Mouse (Mus musculus): ENCODE results near the gene Gpx2.

The Gpx2 gene

DNA sequence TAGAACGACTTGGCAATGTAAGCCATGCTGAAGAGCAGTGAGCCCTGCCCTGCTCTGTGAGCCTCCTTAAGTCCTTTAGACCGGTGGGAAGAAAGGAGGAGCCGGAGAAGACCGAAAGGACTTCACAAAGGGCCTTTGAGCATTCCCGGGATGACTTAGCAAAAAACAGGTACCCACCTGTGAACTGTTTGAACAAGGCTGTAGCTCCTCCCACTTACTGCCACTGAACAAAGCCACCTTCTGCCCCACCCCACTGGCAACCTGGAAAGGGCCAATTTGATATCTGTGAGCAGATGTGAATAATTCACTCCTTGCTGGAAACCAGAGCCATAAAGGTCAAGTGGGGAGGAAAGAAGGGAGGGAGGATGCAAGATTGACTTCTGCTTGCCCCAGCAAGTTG lies at the start of gene Gpx2:
Gene Gpx2, minus strand, starts transcription at position 205 of the 400 bp plus-strand sequence.
- no peak for DNase-seq

DNA sequence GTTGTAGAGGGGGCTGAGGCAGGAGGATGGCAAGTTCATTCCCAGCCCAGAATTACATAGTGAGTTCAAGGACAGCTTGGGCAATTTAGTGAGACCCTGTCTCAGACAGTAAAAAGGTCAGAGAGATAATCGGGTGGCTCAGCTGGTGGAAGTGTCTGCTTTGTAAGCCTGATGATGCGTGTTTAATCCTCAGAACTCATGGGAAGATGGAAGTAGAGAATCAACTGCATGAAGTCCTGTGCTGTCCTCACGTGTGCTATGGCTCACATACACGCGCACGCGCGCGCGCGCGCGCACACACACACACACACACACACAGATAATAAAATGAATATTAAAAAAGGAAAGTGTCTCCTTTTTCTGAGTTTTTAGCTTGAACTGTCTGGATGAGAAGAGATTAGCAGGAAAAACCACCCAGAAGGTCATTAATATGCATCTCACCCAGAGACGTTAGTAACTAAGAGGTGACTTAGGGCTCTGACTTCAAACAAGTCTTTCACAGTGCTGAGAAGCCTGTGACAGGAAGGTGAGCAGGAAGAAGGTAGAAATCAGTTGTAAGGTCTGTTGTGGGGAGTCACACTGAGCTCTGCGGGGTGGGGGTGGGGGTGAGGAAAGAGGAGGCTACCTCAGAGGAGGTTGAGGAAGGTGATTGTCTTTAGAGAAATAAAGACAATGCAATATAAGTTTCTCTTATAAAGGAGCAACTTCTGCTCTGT lies 49.1 kb upstream of the Gpx2 start:
- no peak for DNase-seq

DNA sequence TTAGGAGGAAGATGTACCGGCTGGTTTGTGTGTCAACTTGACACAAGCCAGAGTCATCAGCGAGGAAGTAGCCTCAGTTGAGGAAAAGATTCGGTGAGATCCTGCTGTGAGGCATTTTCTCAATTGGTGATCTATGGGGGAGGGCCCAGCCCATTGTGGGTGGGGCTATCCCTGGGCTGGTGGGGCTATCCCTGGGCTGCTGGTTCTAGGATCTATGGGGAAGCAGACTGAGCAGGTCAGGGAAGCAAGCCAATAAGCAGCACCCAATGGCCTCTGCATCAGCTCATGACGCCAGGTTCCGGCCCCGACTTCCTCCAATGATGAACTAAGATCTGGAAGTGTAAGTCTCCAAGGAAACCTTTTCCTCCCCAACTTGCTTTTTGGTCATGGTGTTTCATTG lies 44.7 kb upstream of the Gpx2 start:
- DNase-seq, result no peak

DNA sequence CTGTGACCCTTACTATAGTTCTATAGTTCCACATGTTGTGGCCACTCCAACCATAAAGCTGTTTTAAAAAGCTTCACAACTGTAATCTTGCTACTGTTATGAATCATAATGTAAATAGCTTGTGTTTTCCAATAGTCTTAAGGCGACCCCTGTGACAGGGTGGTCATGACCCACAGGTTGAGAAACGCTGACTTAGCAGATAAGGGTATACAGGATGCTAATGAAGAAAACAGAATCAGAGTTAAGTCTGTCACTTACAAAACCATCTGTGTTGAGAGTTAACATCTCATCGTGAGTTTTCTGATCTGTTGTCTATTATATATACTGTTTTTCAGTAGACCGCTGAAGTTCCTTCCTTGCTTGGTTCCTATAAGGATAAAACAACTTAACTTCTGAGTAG lies 43.9 kb upstream of the Gpx2 start:
- DNase-seq, result no peak

DNA sequence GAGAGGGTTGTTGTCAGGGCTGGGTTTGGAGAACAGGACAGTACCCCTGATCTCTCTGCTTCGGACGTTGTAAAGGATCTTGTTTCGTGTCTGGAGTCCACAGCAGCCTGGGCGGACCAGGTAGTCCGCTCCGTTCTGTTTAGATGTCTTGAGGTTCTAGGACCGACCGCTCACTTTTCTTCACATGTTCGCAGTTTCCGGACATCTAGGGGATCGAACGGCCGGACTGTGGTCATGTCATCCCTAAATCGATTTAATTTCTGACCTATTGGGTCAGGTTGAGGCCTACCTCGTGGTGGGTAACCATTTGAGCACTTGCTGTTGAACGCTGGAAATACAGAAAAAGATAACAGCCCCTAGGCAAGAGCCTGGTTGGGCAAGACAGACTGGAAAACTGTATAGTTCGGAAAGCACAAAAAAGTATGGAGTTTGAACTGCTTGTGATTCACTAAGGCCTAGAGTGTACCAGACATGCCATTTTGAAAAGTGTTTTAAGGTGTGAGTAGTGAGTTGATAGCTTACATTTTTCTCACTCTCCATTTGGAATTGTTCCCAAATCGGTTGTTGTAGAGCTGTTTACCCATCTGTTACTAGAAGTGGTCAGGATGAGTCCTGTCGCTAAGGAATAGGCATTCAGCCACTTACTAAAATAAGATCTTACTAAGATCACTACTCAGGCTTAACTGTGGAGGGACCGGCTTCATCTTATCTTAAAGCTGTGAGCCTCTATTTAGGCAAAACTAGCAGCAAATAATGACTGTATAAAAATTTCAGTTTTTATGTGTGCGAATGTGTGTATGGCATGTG lies 42.7 kb upstream of the Gpx2 start:
- DNase-seq, result no peak

DNA sequence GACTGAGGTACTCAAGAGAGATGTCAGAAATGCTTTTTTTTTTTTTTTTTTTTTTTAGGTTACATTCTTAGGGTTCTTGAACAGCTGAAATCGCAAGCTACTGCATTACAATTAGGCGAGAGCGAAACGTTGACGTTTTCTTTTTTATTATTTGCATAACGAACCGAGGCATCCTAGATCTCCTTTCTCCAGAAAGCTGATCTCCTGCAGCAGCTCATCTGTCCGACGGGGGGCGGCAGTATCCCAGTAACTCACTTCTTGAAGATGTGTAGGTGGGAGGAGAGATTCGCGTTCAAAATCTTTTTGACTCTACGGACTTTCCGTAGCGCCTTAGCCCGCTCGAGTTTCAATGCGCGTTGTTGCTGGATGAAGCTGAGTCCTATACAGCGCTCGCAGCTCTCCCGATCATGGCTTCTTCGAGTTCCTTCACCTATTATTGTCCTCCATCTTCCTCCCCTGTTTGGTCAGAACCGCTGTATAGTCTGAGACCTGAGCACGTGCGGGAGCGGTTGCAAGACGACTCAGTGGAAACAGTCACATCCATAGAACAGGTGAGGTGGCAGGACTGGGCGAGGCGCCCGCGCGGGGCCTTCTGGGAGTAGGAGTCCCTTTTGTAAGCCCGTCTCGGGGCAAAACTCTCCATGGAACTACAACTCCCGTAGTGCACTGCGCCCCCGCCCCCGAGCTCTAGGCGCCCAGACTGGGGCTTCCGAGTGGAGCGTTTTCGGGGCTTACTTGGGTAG lies 41.9 kb upstream of the Gpx2 start:
- peak; percentile 96 to 98 for DNase-seq

DNA sequence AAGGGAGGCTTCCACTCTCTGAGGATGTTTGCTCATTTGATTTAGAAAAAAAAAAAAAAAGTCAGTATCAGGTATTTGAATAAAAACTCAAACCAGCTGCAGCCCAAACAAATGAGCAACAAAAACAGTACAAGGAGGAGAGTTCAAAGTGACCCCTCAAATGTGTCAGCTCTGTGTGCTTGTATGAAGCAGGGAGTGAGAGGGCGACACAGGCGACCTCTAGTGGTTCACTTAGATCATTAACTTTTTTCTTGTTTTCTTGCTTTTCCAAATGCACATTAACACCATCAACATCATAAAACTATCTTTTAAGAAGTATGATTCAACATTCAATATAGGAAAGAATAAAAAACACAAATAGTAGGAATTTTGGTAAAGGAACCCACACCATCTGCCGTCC lies 37.4 kb upstream of the Gpx2 start:
- DNase-seq, result peak in 1 of 2 experiments; percentile 38

DNA sequence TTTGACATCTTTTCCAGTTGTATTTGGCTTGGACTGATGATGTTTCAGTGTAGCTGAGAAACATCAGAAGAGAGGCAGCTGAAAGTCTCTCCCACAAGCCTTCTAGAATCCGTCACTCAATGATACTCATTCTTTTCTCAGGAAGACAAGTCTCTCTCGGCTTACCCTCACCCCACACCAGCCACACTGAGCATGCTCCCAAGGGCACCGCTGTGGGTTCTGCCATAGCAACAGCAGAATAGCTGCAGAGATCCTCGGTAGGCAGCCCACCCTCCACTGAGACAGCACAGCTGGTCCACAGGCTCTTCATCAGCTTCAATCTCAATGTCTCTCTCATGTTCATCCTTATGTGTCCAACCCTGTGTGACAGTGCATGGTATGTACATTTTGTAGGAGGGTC lies 29.9 kb upstream of the Gpx2 start:
- DNase-seq, result no peak

DNA sequence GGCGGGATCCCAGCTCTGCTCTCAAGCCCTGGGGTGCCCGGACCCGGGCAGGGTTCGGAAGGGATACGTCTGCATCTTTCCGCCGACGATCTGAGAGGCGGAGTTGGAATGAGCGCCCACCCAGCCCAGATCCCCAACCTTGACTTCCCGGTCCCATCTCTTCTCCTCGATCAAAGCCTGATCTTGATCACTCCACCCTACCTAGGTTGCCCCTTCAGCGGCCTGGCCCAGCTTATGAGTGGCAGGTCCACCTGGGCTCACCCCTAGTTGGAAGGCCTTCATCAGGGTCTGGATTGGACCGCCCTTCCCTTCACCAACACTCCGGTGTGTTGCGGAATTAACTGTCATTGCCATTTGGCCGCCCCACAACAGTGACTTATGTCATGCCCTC lies 27.3 kb upstream of the Gpx2 start, which contains the start of gene Rab15:
Gene Rab15, minus strand, starts transcription at position 258 of the 391 bp plus-strand sequence.
- peak in 1 of 2 experiments; percentile 34 for DNase-seq

DNA sequence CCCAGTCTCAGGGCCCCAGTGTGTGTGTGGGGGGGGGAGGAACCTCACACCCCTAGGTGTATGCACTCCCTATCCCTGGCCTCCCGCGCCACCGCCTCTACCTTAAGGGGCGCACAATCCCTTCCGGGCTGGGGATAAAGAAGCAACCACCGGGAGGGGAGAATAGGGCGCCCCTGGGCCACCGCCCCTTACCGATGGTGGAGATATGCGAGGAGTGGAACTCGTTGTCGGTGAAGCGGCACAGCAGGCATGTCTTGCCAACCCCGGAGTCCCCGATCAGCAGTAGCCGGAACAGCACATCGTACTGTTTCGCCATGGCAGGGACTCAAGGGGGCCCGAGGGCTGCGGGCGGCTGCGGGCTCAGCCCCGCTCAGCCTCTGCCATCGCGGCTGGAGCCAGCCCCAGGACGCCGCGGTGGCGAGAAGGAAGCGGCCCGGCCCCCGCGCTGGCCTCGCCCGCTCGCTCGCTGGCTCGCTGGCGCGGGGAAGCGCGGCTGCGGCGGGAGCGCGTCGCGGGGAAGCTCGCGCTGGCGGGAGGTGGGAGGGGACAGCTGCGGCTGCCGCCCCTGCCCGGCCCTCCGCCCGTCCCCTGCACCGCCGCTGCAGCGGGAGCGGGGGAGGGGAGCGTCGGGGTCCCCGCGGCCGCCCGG lies 26.8 kb upstream of the Gpx2 start:
- peak; percentile 40 to 58 for DNase-seq

DNA sequence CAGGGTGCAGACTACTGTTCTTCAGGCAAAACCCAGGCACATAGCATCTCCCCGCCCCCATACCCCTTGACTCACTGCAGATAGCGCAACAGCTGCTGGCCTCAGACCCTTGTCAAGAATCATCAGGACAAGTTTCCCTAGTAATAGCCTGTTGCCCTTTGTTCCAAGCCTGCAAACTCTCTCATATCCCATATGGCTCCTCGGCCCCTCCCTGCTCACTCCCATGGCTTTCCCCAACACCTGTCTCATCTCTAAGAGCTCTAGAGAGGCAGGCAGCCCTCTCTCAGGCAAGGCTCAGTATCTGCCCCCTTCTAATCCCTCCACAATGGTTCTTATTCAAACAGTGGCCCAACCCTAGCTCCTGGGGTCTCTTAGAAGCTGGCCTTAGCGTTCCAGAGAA lies 25.3 kb upstream of the Gpx2 start:
- DNase-seq, result no peak

DNA sequence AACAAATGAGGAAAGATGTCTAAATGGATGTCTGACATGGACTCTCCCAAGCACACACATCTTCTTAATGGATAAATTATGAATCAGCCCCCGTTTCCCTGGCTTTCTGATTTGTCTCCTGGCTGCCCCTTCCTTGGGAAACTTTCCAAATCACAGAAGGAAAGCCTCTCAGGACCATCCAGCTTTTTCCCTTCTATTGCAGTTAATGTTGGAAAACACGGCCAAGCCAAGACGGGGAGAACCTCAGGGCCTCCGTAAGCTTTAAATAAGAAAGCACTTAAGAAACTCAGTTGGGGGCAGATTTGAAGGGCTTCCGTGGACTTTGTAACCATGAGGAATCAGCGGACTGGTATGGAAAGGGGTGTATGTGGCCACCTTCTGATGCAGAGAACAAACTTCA lies 24.5 kb upstream of the Gpx2 start:
- DNase-seq, result no peak

DNA sequence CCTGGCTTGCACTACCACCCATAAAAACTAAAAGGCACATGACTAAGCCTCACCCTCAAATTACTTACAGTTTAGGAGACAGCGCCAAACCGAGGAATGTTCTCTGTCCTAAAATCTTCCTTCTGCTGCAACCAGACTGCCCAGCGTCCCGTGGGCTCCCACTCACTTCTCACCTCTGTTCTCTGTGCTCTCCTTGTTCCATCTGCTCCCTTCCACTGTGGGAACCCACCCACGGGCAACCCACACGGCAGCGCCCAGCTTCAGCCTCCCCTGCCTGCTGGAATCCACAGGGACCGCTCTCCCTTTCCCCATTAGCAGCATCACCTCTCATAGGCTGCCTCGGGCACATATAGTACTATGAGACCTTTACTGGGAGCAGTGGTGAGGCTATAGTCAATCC lies 23.6 kb upstream of the Gpx2 start:
- DNase-seq, result no peak

DNA sequence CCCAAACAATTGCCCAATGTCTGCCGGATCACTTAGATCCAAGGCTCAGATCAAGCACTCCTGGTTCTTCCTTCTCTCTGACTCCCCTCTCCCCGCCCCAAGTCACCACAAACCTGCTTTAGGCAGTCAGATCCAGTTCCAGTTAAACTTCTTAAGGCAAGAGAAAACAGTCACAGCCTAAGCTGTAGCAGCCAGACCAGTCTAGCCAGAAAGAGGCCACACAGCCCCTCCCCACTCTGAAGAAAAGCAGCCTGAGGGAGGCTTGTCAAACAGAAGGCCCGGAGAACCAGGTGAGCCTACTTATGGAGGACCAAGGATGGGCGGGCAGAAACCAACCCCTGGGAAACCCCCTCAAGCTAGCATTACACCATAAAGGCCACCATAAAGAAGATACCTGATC lies 22.8 kb upstream of the Gpx2 start:
- peak; percentile 56 to 67 for DNase-seq

DNA sequence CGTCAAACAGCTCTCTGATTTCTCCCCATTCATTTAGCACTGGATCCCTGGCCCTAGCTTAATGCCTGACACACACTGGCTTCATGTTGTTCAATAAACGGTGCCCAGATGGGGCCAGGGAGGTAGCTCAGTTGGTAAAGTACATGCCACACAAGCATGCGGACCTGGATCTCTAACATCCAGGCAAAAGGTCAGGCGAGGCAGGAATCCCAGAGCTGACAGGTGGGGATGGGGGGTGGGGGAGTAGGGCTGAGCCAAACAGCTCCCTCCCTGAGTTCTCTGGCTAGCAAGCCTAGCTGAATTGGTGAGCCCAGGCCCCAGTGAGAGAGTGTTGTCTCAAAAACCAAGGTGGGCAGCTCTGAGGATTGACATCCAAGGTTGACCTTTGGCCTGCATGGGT lies 21.8 kb upstream of the Gpx2 start:
- no peak for DNase-seq

DNA sequence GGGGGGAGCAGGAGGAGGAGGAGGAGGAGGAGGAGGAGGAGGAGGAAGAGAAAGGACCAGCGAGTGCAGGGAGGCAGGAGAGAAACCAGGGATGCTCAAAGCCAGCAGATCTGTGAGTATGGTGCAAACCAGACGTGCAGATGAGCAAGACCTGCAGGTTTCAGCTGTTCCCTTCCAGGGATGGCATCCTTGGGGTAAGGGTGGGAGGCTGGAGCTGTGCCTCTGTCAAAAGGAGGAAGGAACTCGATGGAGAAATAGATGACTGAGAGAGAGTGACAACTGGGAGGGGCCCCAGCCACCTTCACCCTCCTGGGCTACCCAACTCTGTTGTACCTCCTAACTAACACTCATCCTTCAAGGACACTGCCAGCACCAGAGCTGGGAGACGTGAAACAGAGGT lies 21.4 kb upstream of the Gpx2 start:
- no peak for DNase-seq

DNA sequence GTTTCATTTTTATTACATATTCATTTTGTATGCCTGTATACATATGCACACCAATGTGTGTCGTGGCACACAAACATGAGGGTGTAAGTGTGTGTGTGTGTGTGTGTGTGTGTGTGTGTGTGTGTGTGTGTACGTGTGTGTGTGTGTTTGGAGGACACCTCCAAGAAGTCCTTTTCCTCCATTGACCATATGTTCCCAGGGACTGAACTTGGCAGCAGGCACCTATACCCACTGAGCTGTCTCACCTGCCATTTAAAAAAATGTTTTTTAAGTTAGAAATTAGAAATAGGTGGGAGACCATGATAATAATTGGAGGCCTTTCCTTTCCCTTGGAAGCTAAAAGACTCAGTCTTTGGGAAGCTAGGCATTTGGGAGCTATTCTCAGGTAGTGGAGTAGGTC lies 18.8 kb upstream of the Gpx2 start:
- no peak for DNase-seq

DNA sequence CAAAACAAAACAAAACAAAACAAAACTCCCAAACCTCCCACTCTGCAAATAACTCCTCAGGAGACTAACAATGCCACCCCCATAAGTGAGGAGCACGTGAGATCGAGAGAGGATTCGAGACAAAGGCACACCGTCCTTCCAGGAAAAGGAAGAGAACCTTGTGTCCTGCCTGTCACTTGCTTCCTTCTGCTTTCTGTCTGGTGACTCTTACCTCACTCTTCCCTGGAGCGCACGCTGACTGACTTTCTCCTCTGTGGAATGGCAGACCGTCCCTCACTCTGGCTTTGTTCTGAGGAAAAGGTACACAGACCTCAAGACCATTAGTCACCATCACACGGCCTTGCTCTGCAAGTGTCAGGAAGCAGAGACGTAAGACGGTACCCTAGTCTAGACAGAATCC lies 18.2 kb upstream of the Gpx2 start:
- no peak for DNase-seq

DNA sequence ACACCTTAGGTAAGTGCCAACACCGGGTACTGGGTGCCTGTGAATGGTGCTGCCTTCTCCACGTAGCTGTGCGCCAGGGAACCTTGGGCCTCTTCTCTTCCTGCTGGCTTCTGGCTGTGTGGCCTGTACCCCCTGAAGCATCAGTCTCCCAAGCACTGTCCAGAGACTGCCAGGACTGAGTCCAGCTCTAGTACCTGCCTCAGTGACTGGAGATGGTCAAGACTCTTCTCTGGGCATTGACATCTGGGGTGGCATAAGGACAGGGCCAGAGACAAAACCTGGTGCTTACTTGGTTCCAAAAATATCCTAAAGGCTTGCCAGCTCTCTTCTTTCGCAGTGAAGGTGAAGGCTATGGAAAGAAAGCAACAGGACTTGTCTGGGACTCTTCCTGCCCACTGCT lies 15.7 kb upstream of the Gpx2 start:
- DNase-seq, result no peak

DNA sequence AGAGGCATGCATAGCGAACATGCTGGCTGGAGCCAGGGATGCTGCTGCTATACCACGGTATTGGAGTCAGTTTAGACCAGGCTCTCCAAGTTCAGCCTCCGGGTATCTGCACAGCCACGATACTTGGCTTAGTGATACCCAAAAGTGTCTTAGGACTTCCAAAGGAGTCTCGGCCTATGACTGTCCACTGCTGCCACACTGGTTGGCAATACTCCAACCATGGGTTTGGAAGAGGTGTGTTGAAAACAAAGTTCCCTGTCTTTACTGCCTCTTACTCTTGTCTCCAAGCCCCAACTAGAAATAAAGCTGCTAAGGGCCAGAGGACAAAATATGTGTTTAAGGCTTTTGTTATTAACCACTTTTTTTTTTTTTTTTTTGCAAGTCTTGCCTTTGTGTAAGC lies 15.1 kb upstream of the Gpx2 start:
- DNase-seq, result no peak

DNA sequence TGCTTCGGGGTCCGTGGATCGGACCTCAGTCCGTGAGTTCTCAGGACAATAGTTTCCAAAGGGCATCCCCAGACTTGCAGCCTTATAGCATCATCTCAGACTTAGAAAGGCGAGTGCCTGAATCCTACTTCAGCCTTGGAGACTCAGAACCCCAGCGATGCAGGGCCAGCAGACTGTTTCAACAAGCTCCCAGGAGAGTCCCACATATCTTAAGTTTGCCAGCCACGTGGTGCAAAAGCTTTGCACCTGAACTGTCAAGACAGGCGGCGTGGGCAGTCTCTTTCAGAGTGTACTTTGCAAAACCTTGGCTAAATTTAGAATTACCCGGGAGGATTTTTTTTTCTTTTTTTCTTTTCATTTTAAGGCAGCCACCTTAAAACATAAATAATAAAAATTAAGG lies 12.4 kb upstream of the Gpx2 start:
- DNase-seq, result no peak

DNA sequence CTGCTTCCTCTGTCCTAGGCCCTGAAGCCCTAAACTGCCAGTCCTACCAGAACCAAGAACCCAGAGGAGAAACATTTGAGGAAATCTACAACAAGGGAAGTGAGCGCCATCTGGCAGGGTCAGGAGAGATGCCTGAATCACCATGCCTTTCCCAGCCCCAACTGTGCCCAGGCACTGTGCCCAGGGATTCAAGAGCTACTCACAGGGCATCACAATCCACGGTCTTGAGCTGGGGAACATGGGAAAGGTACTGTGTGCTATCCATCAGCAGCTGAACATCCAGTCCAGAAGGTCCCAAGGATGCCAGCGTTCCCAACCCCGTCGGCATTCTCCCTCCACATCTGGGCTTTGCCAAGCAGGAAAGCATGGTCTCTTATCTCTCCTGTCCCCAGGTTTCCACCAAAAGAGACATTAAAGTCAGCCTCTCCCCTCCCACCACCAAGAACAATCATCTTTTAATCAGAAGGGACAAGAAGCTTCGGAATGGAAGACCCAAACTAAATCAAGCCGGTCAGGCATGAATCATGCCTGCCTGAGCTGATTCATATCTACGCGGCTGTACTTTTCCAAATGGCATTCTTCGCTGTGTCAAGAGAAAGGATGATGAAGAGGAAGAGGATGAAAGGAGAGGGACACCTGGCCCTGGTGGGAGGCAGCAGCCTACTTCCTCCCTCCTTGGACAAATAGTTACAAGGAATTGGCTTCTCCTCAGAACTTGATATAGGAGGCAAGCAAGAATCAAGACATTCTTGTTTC lies 9.9 kb upstream of the Gpx2 start:
- no peak for DNase-seq
